Mouse (Mus musculus) hindbrain, embryonic 13.5 days (tissue): ENCODE measurements at regions not wholly inside any gene's neighbourhood (a gene's known extent, or its start where the extent isn't known, plus 50 kb on each side); places are given as distances from the start of the nearest gene placed in this dataset.
A peak's percentile ranks its signal among the peaks of the same experiment; 100 is the strongest.

ENCODE experiments used
- ATAC-seq: fragments of 200-750 bp; cut with Nextera tagmentation; 2 replicates; pipeline ENCODE4 v1.8.0; 2017; ENCODE audit warnings: moderate TSS enrichment; ENCODE audit not compliant: low FRiP score
- H3K27ac ChIP-seq: fragments of 300-500 bp; sonication (generic); 2 replicates; pipeline ENCODE4 v1.5.1; 2015; ENCODE audit warnings: inconsistent platforms, mild to moderate bottlenecking, moderate library complexity
- H3K27me3 ChIP-seq: fragments of 300-500 bp; sonication (generic); 2 replicates; pipeline ENCODE4 v1.6.1; 2015; ENCODE audit warnings: mild to moderate bottlenecking, inconsistent platforms
- H3K36me3 ChIP-seq: fragments of 300-500 bp; sonication (generic); 2 replicates; pipeline ENCODE4 v1.6.1; 2015; ENCODE audit warnings: mild to moderate bottlenecking, inconsistent platforms
- H3K4me1 ChIP-seq: fragments of 300-500 bp; sonication (generic); replicated peaks from 2 replicates; pipeline ENCODE4 v1.6.1; 2015; ENCODE audit warnings: inconsistent platforms
- H3K4me2 ChIP-seq: fragments of 300-500 bp; sonication (generic); 2 replicates; pipeline ENCODE4 v1.6.1; 2015; ENCODE audit warnings: inconsistent platforms, mild to moderate bottlenecking, moderate library complexity
- H3K4me3 ChIP-seq: fragments of 300-500 bp; sonication (generic); 2 replicates; pipeline ENCODE4 v1.5.1; 2015; ENCODE audit warnings: mild to moderate bottlenecking, inconsistent platforms
- H3K9ac ChIP-seq: fragments of 300-500 bp; sonication (generic); 2 replicates; pipeline ENCODE4 v1.6.1; 2015; ENCODE audit warnings: mild to moderate bottlenecking, inconsistent platforms
- H3K9me3 ChIP-seq: fragments of 300-500 bp; sonication (generic); 2 replicates; pipeline ENCODE4 v1.6.1; 2016; ENCODE audit warnings: inconsistent platforms
- WGBS: fragments of 180-500 bp; shearing (Covaris S2); methylation state at CpG from one replicate; pipeline ENCODE4 v1.1.7; 2015; 5-methylcytosine and 5-hydroxymethylcytosine counted together

DNA sequence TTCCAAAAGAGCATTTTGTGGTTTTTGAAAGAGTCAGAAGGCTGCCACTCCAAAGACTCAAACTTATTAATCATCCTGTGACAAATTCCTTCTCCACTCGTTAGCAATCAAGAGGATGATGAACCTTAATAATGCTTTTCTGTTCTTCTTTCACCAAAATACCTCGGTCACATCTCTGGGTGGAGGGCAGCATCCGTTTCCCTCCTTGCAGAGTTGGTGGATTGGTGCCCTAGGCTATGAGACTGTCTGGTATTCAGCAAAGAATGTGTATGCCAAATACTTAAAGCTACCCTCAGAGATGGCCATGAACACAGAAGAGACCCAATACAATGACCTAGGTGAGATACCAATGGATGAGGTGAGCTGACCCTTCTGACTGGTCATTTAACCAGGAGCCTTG, 226.6 kb downstream of the Agtpbp1 start:
- no peak for ATAC-seq

DNA sequence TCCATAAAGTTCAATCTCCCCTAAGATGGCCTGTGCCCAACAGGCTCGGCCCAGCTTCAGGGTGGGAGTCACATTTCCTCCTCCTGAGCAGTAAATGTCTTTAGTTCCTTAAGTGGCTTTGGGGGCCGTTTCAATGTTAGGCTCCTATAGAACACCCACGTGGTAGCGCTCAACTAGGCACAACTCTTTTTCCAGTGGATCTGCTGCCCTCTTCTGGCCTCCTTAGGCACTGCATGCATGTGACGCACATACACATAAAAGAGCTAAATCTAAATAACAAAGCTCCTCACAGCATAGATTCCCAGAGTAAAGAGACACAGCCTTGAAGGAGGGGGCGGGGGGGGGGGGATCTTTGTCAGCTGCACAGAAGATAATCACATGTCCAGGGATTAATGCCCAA, 233.6 kb downstream of the Agtpbp1 start:
- Histone ChIP-seq H3K4me2 (no peak overlapping the region), H3K9me3 (no peaks in the 10 kb centered on the region), H3K36me3 (no peaks in the 10 kb centered on the region), H3K9ac (no peak overlapping the region), H3K4me3 (no peak overlapping the region), H3K27ac (no peak overlapping the region), H3K27me3 (no peaks in the 10 kb centered on the region), H3K4me1 (no peaks in the 10 kb centered on the region)
- WGBS, result 53% methylated on average over 6 of the region's 6 CpGs
- no peak for ATAC-seq

More for the DNA sequence above, 226.6 kb downstream of the Agtpbp1 start:
- Histone ChIP-seq H3K4me3 (no peak overlapping the region), H3K27me3 (no peaks in the 10 kb centered on the region), H3K36me3 (no peaks in the 10 kb centered on the region), H3K9ac (no peak overlapping the region), H3K9me3 (no peaks in the 10 kb centered on the region), H3K27ac (no peak overlapping the region), H3K4me1 (no peaks in the 10 kb centered on the region), H3K4me2 (no peak overlapping the region)
- 84% methylated on average over 3 of the region's 3 CpGs for WGBS

DNA sequence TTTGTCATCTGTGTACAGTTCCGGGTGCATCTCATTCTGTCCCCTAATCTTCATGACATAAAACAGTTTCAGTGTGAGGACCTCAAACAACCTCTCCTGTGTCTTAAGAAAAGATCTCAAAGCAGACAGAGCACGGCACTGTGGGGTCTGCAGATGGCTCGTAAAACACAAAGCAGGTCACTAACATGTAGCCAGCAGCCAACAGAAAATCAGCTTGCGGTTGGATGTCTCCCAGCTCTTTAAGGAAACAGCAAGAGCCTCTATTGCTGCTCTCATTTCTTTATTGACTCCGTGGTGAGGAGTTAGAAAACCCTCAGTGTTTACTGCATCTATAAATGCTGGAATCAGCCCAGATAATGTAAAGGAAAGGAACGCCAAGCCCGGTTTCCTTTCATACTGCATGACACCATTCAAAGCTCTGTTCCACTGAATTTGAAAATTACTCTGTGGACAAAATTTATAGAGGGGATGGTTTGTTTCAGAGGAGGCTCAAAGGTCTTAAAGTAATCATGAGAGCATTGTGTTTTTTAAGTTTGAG, 234.3 kb downstream of the Agtpbp1 start:
- H3K27ac ChIP-seq, result peak overlapping the region; percentile 40; the same call in 1 of the 2 replicates
- H3K4me2 ChIP-seq, result no peak overlapping the region
- no peaks in the 10 kb centered on the region for H3K27me3 ChIP-seq
- H3K9ac ChIP-seq, result no peak overlapping the region
- no peaks in the 10 kb centered on the region for H3K4me1 ChIP-seq
- H3K36me3 ChIP-seq, result no peaks in the 10 kb centered on the region
- 72% methylated on average over 7 of the region's 7 CpGs for WGBS
- ATAC-seq, result no peak
- H3K9me3 ChIP-seq, result no peaks in the 10 kb centered on the region
- H3K4me3 ChIP-seq, result no peak overlapping the region

DNA sequence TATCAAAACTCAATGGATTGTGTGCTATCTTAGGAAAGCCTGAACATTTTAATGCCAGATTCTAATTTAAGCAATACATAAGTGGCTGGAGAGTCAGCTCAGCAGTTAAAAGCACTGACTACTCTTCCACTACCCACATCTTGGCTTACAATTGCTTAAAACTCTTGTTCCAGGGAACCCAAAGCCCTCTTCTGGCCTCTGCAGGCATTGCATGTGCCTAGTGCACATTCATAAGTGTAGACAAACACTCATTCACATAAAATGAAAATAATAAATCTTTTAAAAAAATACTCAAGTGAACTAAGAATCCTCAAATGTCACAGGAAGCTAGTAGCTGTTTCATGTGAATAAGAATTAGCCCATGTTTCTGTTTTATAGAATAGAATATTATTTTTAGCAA, 236.5 kb downstream of the Agtpbp1 start:
- no peak overlapping the region for H3K4me2 ChIP-seq
- H3K9me3 ChIP-seq, result no peaks in the 10 kb centered on the region
- H3K36me3 ChIP-seq, result no peaks in the 10 kb centered on the region
- no peaks in the 10 kb centered on the region for H3K4me1 ChIP-seq
- no peaks in the 10 kb centered on the region for H3K27me3 ChIP-seq
- H3K4me3 ChIP-seq, result no peak overlapping the region
- H3K27ac ChIP-seq, result no peak overlapping the region
- no peak for ATAC-seq
- H3K9ac ChIP-seq, result no peak overlapping the region

DNA sequence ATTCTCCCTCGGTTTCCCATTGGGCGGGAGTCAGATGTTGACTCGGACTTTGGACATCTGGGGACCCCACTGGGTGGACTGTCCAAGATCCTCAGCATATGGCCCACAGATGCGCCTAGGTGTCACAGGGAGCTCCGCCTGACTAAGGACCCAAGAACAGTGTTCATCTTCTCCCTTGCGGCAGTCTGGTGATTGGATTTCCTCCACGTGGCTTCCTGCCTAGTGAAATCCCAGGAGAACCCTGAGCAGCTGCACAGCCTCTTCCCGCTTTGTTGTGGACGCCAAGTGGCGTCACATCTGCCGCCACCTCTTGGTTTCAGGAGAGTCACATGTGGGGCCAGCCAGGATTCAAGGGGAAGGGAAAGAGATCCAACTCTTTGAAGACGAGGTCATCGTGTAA, 243.2 kb downstream of the Agtpbp1 start:
- H3K9ac ChIP-seq, result no peak overlapping the region
- H3K4me1 ChIP-seq, result no peaks in the 10 kb centered on the region
- H3K27me3 ChIP-seq, result no peaks in the 10 kb centered on the region
- H3K9me3 ChIP-seq, result no peaks in the 10 kb centered on the region
- WGBS, result 81% methylated on average over 13 of the region's 13 CpGs
- ATAC-seq, result no peak
- no peak overlapping the region for H3K4me3 ChIP-seq
- H3K4me2 ChIP-seq, result no peak overlapping the region
- no peaks in the 10 kb centered on the region for H3K36me3 ChIP-seq
- no peak overlapping the region for H3K27ac ChIP-seq

DNA sequence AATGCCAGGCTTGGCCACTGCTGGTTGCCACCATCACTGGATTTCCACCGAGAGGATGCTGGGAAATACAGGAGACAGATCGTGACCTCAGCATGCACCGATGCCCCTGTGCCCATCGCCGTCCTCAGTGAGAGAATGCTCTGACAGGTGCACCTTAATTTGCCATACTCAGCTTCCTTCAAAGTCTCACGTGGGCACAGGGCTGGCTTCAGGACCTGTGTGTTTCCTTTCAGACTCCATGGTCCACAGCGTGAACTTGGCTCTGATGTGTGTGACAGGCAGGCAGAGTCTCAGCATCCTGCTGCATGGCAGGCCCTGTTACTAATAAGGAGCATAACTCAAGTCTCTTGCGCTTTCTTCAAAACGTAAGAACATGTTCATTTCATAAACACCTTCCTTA, 246.6 kb downstream of the Agtpbp1 start:
- WGBS, result 92% methylated on average over 9 of the region's 9 CpGs
- Histone ChIP-seq H3K27ac (no peak overlapping the region), H3K27me3 (no peaks in the 10 kb centered on the region), H3K9ac (no peak overlapping the region), H3K36me3 (no peaks in the 10 kb centered on the region), H3K9me3 (no peaks in the 10 kb centered on the region), H3K4me2 (no peak overlapping the region), H3K4me3 (no peak overlapping the region), H3K4me1 (0 out of 2 replicates have a peak, but pooled peaks cover 4% of the 10 kb centered on the region)
- no peak for ATAC-seq

DNA sequence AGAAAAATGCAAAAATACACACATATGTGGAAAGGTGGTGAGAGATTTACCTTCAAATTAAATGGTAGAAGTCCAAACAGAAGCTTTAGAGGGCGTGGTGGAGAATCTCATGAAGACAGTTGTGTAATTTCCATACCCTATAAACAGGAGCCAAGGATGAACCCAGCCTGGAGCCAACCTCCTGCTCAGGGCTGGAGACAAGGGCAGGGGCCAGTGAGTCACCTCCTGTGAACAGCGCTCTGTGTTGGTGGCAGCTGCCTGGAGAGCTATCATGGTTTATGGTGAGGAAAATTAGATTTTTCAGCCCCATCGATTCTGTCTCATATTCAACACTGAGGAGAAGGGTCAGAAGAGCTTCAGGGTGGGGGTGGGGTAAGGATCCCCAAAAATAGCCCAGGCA, 261.1 kb downstream of the Agtpbp1 start:
- Histone ChIP-seq H3K4me3 (no peak overlapping the region), H3K9me3 (no peaks in the 10 kb centered on the region), H3K4me2 (no peak overlapping the region), H3K9ac (no peak overlapping the region), H3K27ac (no peak overlapping the region), H3K4me1 (0 out of 2 replicates have a peak, but pooled peaks cover 4% of the 10 kb centered on the region), H3K36me3 (no peaks in the 10 kb centered on the region), H3K27me3 (no peaks in the 10 kb centered on the region)
- ATAC-seq, result no peak
- 74% methylated on average over 3 of the region's 3 CpGs for WGBS

DNA sequence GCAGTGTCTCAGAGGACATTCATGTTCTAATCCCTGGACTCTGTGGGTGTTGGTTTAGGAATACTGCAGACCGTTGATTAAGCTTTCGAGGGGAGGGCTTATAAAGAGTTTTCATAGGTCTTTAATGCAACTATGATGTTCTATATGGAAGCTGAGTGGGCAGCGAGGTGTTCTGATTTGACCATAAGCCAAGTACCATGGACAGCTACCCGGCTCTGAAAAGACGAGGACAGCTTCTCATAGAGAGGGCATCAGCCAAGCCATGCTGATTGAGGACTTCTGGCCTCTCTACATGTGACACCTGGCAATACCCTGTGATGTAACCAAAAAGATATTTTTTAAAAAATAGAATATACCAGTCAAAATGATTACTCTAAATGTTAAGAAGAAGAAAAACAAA, 261.6 kb downstream of the Agtpbp1 start:
- Histone ChIP-seq H3K36me3 (no peaks in the 10 kb centered on the region), H3K27ac (no peak overlapping the region), H3K9me3 (no peaks in the 10 kb centered on the region), H3K4me3 (no peak overlapping the region), H3K27me3 (no peaks in the 10 kb centered on the region), H3K4me2 (no peak overlapping the region), H3K4me1 (0 out of 2 replicates have a peak, but pooled peaks cover 4% of the 10 kb centered on the region), H3K9ac (no peak overlapping the region)
- WGBS, result 53% methylated on average over 5 of the region's 5 CpGs
- ATAC-seq, result no peak

DNA sequence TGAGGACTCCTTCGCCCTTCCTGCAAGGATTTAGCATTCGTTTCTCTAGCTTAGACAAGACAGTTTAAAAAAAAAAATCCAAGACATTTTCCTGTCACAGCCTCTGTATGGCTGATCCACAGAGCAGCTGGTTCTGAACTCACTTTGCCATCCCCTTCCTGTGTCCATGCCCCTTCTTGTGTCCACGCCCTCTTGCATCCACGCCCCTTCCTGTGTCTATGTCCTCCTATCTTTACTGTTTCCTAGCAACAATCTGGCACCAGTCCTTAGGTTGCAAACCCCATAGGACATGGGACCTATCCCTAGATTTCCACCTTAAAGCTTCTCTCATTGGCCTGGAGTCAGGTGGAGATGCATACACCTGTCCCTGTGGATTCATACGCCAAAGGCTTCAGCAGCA, 264.8 kb downstream of the Agtpbp1 start:
- Histone ChIP-seq H3K4me3 (no peak overlapping the region), H3K36me3 (no peaks in the 10 kb centered on the region), H3K9me3 (no peaks in the 10 kb centered on the region), H3K9ac (no peak overlapping the region), H3K27me3 (no peaks in the 10 kb centered on the region), H3K4me1 (0 out of 2 replicates have a peak, but pooled peaks cover 10% of the 10 kb centered on the region), H3K27ac (no peak overlapping the region), H3K4me2 (no peak overlapping the region)
- WGBS, result 94% methylated on average over 5 of the region's 5 CpGs
- ATAC-seq, result no peak

DNA sequence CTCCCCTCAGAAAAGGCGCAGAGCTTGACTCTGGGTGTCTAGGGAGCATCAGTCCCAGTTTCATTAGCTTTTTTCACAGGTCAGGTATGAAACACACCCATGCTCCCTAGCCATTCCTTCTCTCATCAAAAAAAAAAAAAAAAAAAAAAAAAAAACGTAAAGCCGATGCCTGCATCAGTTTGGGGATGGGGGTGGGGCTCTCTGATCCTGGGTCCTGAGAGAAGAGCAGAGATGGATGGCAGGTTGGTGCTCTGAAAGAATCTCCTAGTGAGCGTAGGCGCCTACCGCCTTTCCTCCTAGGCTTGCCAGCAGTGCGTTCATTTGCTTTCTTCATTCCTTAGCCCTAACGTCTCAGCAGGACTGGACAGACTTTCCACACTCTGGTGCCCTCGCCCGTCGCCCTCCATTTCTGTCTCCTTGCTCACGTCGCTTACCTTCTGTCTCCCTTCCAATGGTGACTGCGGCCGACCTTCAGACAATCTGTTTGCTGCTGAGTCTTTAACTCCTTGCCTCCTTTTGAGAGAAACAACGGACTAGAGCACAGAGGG, 267.5 kb downstream of the Agtpbp1 start:
- H3K27me3 ChIP-seq, result no peaks in the 10 kb centered on the region
- 46% methylated on average over 16 of the region's 16 CpGs for WGBS
- H3K4me2 ChIP-seq, result no peak overlapping the region
- no peaks in the 10 kb centered on the region for H3K9me3 ChIP-seq
- no peak for ATAC-seq
- no peak overlapping the region for H3K4me3 ChIP-seq
- H3K9ac ChIP-seq, result no peak overlapping the region
- no peaks in the 10 kb centered on the region for H3K36me3 ChIP-seq
- 0 out of 2 replicates have a peak, but pooled peaks cover 6% of the 10 kb centered on the region for H3K4me1 ChIP-seq
- no peak overlapping the region for H3K27ac ChIP-seq

DNA sequence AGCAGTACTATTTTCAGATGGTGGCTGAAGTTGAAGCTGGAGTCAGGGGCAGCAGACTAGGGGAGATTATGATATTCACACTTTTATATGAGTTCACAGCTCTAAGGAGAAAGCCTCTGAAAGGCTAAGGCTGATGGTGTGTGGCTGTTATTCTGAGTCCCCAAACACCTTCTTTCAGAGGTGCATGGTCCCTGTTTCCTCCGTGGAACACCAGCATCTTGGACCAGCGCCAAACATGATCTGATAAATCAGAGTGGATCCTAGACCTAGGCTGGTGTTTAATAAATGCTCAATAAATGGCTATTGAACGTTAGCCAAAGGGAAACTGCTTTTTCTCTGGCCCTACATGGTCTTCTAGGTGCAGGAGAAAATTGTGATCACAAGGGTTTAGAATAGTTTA, 269.2 kb downstream of the Agtpbp1 start:
- Histone ChIP-seq H3K4me3 (no peak overlapping the region), H3K4me2 (no peak overlapping the region), H3K4me1 (0 out of 2 replicates have a peak, but pooled peaks cover 6% of the 10 kb centered on the region), H3K9me3 (no peaks in the 10 kb centered on the region), H3K36me3 (no peaks in the 10 kb centered on the region), H3K9ac (no peak overlapping the region), H3K27ac (no peak overlapping the region), H3K27me3 (no peaks in the 10 kb centered on the region)
- ATAC-seq, result no peak
- 67% methylated on average over 3 of the region's 3 CpGs for WGBS

DNA sequence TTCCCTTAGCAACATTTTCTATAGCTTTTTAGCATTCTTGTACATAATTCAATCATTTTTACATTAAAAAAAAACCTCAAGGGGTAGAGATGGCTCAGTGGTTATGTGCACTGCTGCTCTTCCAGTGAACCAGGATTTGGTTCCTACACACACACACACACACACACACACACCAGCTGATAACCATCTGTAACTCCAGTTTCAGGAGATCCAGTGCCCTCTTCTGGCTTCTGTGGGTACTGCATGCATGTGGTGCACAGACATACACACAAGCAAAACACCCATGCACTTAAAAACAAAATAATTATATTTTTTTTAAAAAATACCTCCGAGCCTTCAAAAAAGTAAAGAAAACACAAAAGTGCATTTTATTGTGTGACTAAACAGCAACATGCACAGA, 270.6 kb downstream of the Agtpbp1 start:
- Histone ChIP-seq H3K36me3 (no peaks in the 10 kb centered on the region), H3K9ac (no peak overlapping the region), H3K27me3 (no peaks in the 10 kb centered on the region), H3K4me3 (no peak overlapping the region), H3K9me3 (no peaks in the 10 kb centered on the region), H3K27ac (no peak overlapping the region), H3K4me2 (no peak overlapping the region), H3K4me1 (0 out of 2 replicates have a peak, but pooled peaks cover 6% of the 10 kb centered on the region)
- ATAC-seq, result no peak
- WGBS, result 75% methylated on average over 1 of the region's 1 CpGs

DNA sequence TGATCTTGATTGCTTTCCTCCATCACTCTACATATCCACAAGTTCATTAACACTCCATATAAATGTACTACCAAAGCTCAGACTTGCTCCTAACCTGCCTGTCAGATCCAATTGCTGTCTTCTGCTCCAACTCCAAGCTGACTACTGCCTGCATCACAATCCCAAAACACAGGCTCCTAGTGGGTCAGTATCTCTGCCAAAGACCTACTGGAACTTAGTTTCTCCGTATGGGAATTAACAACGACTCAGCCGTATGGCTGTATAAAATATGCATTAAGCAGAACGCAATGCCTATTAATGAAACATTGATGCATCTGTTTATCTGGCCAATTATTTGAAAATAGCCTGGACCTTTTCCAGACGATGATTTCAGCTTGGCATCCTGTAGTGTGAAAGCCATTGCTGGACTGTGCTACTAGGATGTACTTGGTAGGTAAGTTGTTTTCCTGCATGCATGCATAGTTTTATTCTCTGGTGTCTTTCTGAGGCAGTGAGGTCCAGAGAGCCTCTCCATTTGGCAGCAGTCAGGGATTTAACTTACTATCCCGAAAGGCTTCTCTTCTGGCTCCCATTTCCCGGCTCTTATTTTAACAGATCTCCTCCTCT, 271.2 kb downstream of the Agtpbp1 start:
- WGBS, result 79% methylated on average over 7 of the region's 7 CpGs

More for the DNA sequence above, 271.2 kb downstream of the Agtpbp1 start:
- Histone ChIP-seq H3K9ac (no peak overlapping the region), H3K9me3 (no peaks in the 10 kb centered on the region), H3K27me3 (no peaks in the 10 kb centered on the region), H3K4me2 (no peak overlapping the region), H3K27ac (no peak overlapping the region), H3K4me3 (no peak overlapping the region), H3K36me3 (no peaks in the 10 kb centered on the region), H3K4me1 (0 out of 2 replicates have a peak, but pooled peaks cover 6% of the 10 kb centered on the region)
- ATAC-seq, result no peak
